Mouse (Mus musculus) embryo, embryonic 9.5 days (tissue): ENCODE data around the gene Ptpre.

Experiments used
- DNase-seq: peaks from one replicate; pipeline ENCODE4 v3.0.0-alpha.2; 2017; ENCODE audit errors: extremely low spot score

Gene Ptpre

DNA sequence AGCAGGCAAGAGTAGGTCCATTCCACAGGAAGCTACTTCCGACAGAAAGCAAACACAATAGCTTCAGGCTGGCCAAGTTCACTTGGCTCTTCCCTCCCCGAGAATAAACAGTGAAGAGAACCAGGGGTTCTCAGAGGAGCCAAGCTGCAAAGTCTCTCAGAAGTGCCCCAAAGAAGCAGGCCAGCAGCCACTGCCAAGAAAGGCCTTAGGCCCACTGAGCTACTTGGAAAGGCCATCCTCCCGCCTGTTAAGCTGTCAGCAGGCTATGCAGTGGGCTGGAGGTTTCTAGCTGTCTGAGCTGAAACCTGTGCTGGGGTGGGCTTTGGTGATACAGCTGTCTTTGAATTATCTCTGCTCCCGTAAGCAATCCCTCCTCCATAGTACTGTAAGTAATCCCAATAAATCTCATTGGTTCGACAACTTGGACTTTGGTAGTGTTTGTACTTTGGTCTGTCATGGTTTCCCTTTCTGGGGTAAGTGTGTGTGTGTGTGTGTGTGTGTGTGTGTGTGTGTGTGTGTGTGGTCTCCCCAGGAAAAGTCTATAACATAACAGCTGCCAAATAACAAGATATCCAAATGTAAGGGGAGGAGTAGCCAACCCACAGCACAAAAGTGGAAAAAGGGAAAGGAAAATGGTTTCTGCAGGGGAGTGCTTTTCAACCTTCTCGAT lies 186.5 kb downstream of the Ptpre start:
- DNase-seq = no peak

DNA sequence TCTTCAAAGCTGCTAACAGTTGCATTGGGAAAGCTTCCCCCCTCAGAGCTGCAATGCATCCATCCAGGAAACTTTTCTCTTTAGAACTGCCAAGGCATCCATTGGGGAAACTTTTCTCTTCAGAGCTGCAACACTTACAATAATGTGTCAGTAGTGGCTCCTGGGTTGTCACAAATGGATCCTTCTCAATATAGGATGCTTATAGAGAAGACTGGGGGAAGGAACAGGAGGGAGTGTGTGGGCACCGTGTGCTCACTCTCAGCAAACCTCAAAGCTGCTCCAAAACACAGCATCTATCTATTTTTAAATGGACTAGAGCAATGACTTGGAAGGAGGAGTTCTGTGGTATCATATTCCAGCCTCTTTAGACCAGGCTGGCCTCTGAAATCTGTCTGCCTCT lies 189.4 kb downstream of the Ptpre start:
- no peak for DNase-seq

DNA sequence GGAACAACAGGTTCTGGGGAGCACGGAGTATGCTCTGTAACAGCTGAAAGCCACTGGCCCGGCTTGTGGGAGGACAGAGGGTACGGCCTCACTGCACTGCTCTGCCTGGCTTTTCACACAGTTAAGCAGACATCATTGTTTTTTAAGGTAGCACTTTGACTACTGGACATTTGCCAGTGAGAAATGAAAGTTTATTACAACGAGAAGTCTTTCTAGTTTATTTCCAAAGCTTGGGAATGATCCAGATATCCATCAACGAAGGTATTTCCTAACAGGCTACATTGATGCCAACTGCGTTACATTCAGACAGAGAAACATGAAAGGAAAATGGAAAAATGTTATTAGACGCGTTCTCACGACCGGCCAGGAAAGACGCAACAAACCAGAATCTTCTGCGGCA lies 190.8 kb downstream of the Ptpre start:
- no peak for DNase-seq

GRCm38 (mm10) chr7:135734379-135734778 lies 197.1 kb downstream of the Ptpre start:
- no peak for DNase-seq

DNA sequence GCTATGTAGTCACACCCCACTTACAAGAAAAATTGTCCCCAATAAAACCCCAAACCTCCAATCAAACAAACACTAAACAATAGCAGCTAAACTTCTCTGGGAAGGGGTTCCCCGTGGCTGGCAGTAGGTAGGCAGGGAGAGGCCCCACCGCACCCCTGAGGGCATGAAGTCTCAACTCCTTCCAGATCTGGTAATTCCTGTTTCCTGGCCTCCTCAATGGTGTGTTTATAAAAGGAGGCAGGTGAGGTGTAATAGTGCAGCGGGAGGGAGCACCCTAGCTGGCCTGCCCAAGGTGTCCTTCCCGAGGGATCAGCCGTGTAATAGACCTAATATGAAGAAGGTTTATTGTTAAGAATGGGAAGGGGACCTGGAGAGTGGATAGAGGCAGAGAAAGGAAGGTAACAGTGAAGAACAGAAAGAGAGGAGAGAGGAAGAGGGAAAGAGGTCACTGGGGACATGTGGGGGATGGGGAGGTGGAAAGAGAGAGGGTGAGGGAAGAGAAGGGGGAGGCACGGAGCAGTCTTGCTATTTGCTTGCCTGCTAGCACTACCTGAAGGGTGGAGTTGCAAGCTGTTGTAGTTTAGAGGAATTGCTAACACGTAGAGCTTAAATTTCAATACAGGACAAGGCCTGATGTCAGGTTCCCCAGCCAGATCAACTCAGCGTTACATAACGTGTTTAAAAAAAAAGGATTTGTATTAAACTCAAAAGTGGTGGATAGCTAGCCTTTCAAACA lies 197.8 kb downstream of the Ptpre start:
- DNase-seq = no peak
